Comparison of ENCODE assay signal across 32 mouse cellular contexts in genomic region chr4:53014421-53014820, GRCm38 (mm10). TPM values are rescaled to one million over a fixed set of nuclear protein-coding genes. Genes with fewer than 3 reads are reported as not detected.
"Had no signal": no experiment of that assay in that cellular context is flagged by ENCODE, and none has a peak within 500 bp of the region (broad histone marks: within the 10 kb centered on the region; RNA-seq: fewer than 3 reads in every experiment).

No protein-coding gene starts in this region.

- H3K4me2 ChIP-seq: heart, embryonic 11.5 days; heart, embryonic 13.5 days; heart, embryonic 15.5 days; hindbrain, embryonic 14.5 days; intestine, embryonic 15.5 days; limb, embryonic 12.5 days; liver, embryonic 11.5 days; liver, embryonic 13.5 days; liver, embryonic 15.5 days had no signal

- H3K4me1 ChIP-seq: limb, embryonic 12.5 days had no signal

- H3K9ac ChIP-seq: heart, embryonic 13.5 days; heart, embryonic 15.5 days; hindbrain, embryonic 14.5 days; intestine, embryonic 15.5 days; limb, embryonic 12.5 days; liver, embryonic 13.5 days; liver, embryonic 15.5 days; liver, postnatal 0 days had no signal

- H3K4me3 ChIP-seq: heart, embryonic 13.5 days; heart, embryonic 15.5 days; intestine, embryonic 15.5 days; layer of hippocampus, adult 2 months; left cerebral cortex, adult 2 months; limb, embryonic 12.5 days; liver, embryonic 13.5 days; liver, embryonic 15.5 days had no signal

- H3K27ac ChIP-seq: heart, embryonic 13.5 days; heart, embryonic 15.5 days; hindbrain, embryonic 14.5 days; intestine, embryonic 15.5 days; layer of hippocampus, adult 2 months; left cerebral cortex, adult 2 months; limb, embryonic 12.5 days; liver, embryonic 13.5 days; liver, embryonic 15.5 days had no signal

- H3K27me3 ChIP-seq: heart, embryonic 13.5 days; heart, embryonic 15.5 days; intestine, embryonic 15.5 days; limb, embryonic 12.5 days; liver, embryonic 13.5 days; liver, embryonic 15.5 days had no signal

- H3K9me3 ChIP-seq: intestine, embryonic 15.5 days; liver, embryonic 13.5 days had no signal

- DNase-seq: gastrocnemius, postnatal 14 days; gastrocnemius, postnatal 36 days; heart, adult 18-20 months; heart, postnatal 14 days; heart, postnatal 36 days; kidney, adult 18-20 months; kidney, adult 8-10 months; kidney, postnatal 10 days; kidney, postnatal 25 days; kidney, postnatal 4 days; liver; liver, embryonic 13.5 days; liver, postnatal 0 days had no signal

- ATAC-seq: hindbrain, embryonic 16.5 days; inflammation-experienced regulatory T-cells, adult 6 months; intestine, embryonic 15.5 days; intestine, postnatal 0 days; liver, postnatal 0 days had no signal

RNA-seq across cellular contexts. Expression of gene Nipsnap3a, which starts 25.3 kb away (rescaled TPM):
- polyA plus RNA-seq: gonadal fat pad, adult 2 months; heart, embryonic 11.5 days; heart, embryonic 13.5 days; heart, embryonic 15.5 days; heart, postnatal 0 days; hindbrain, embryonic 11.5 days; hindbrain, embryonic 14.5 days; hindbrain, embryonic 16.5 days; inflammation-experienced regulatory T-cells, adult 6 months; intestine, embryonic 15.5 days; intestine, postnatal 0 days; kidney, embryonic 14.5 days; kidney, embryonic 16.5 days; limb, embryonic 12.5 days; limb, embryonic 14.5 days; liver, embryonic 11.5 days; liver, embryonic 13.5 days; liver, embryonic 15.5 days; liver, postnatal 0 days had no signal

RNA-seq across cellular contexts. Expression of gene Olfr270, which starts 50.1 kb away (rescaled TPM):
- polyA plus RNA-seq: heart, embryonic 11.5 days; heart, embryonic 13.5 days; heart, embryonic 15.5 days; heart, postnatal 0 days; hindbrain, embryonic 11.5 days; hindbrain, embryonic 14.5 days; hindbrain, embryonic 16.5 days; inflammation-experienced regulatory T-cells, adult 6 months; intestine, embryonic 15.5 days; intestine, postnatal 0 days; kidney, embryonic 14.5 days; kidney, embryonic 16.5 days; limb, embryonic 12.5 days; limb, embryonic 14.5 days; liver, embryonic 11.5 days; liver, embryonic 13.5 days; liver, embryonic 15.5 days; liver, postnatal 0 days had no signal
